Mouse (Mus musculus) kidney, postnatal 4 days (tissue): ENCODE measurements around the gene Cat.
A peak's percentile ranks its signal among the peaks of the same experiment; 100 is the strongest.

Source experiments
- DNase-seq, 2 experiments: peaks; one replicate each; pipeline ENCODE4 v3.0.0; 2021; ENCODE audit warnings: mixed read lengths in 2 of 2

Gene Cat

GRCm38 (mm10) chr2:103432695-103433275 lies 52.2 kb downstream of the Cat start:
- no peak for DNase-seq

GRCm38 (mm10) chr2:103430712-103431111 lies 54.2 kb downstream of the Cat start:
- peak in 1 of 2 experiments; percentile 48 for DNase-seq

GRCm38 (mm10) chr2:103428356-103428755 lies 56.6 kb downstream of the Cat start:
- DNase-seq = no peak

- DNase-seq = no peak
Observed at GRCm38 (mm10) chr2:103425456-103426063, 59.4 kb downstream of the Cat start.

- DNase-seq = peak; percentile 77 to 81
Observed at GRCm38 (mm10) chr2:103424349-103425026, 60.5 kb downstream of the Cat start.

- no peak for DNase-seq
Observed at GRCm38 (mm10) chr2:103423884-103424283, 61.1 kb downstream of the Cat start.

GRCm38 (mm10) chr2:103420650-103421507 lies 64.1 kb downstream of the Cat start:
- peak in 1 of 2 experiments; percentile 24 for DNase-seq

- no peak for DNase-seq
Observed at GRCm38 (mm10) chr2:103415774-103416173, 69.2 kb downstream of the Cat start.

- no peak for DNase-seq
Observed at GRCm38 (mm10) chr2:103413381-103413780, 71.6 kb downstream of the Cat start.

GRCm38 (mm10) chr2:103411816-103412215 lies 73.1 kb downstream of the Cat start:
- DNase-seq = peak in 1 of 2 experiments; percentile 32

GRCm38 (mm10) chr2:103411348-103411747 lies 73.6 kb downstream of the Cat start, which contains the start of gene Elf5:
Gene Elf5 (plus strand): TSS chr2:103411688.
- no peak for DNase-seq

- no peak for DNase-seq
Observed at GRCm38 (mm10) chr2:103406239-103406638, 78.7 kb downstream of the Cat start.
